Mouse (Mus musculus): ENCODE measurements around the gene Rad51c. TPM values are rescaled to one million over a fixed set of nuclear protein-coding genes. Genes with fewer than 3 reads are reported as not detected.
"Not testable (repeated sequence)": the region's sequence is repeated elsewhere in the genome, so short reads cannot be mapped to it uniquely, and the experiment has no call there.

Rad51c gene
- 0.73 and 0.85 TPM in 2 replicates for polyA plus RNA-seq (2012; rRNA removed)

- no peak for DNase-seq (ENCODE audit: low read depth, low spot score)
- WGBS, result 81% methylated on average over 27 of the region's 27 CpGs
Measured at GRCm38 (mm10) chr11:87404876-87405275, at the start of gene Rad51c, which contains the start of gene Tex14. Rad51c (minus strand) TSS chr11:87404954. Tex14 (plus strand) TSS chr11:87405065.

GRCm38 (mm10) chr11:87454035-87454690 is 49.4 kb upstream of the Rad51c start:
- DNase-seq (ENCODE audit: low read depth, low spot score), result no peak
- 77% methylated on average over 2 of the region's 2 CpGs for WGBS

GRCm38 (mm10) chr11:87453216-87454034 is 48.7 kb upstream of the Rad51c start:
- WGBS, result 9% methylated on average over 13 of the region's 13 CpGs
- DNase-seq (ENCODE audit: low read depth, low spot score), result no peak

DNA sequence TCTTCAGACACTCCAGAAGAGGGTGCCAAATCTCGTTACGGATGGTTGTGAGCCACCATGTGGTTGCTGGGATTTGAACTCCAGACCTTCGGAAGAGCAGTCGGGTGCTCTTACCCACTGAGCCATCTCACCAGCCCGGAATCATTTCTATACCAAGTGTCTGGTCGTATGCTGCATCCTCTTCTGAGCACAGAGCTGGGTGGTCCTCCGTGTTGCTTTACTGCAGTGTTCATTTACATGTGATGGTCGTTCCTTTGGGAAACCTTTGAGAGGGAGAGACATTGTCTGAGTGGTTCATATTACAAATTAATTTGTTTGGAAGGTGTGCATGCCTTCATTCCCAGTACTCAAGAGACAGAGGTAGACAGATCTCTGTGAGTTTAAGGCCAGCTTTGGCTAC is 48.0 kb upstream of the Rad51c start:
- not testable (repeated sequence) for DNase-seq (ENCODE audit: low read depth, low spot score)
- 69% methylated on average over 8 of the region's 8 CpGs for WGBS

- WGBS, result 50% methylated on average over 5 of the region's 5 CpGs
- DNase-seq (ENCODE audit: low read depth, low spot score), result not testable (repeated sequence)
Measured at GRCm38 (mm10) chr11:87449847-87450246, 45.1 kb upstream of the Rad51c start.

- 9% methylated on average over 3 of the region's 3 CpGs for WGBS
Measured at GRCm38 (mm10) chr11:87449200-87449547, 44.4 kb upstream of the Rad51c start.

DNA sequence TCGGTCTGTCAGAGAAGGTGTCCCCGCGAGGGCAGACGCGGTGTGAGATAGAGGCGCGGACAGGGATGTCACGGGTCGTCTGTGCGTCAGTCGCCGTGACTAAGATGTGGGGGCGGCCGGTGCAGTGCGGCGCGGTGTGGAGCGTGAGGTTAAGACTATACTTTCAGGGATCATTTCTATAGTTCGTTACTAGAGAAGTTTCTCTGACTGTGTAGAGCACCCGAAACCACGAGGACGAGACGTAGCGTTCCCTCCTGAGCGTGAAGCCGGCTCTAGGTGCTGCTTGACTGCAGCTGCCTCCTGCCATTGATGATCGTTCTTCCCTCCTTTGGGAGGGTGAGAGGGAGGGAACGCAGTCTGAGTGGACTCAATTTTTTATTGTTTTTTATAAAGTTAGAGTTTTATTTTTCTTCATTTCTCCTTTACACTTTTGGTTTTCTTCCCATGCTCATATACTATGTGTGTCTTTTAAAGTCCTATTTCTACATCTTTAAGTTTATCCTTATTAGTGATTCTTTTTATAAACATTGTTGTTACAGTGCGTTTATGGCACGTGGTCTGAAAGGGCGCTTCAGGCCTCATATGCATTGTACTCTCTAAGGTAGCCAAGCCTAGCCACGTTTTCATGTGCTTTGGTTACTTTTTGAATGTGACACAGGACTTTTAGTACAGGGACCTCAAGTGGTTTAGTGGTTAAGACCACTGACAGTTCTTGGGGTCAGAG is 43.9 kb upstream of the Rad51c start:
- not testable (repeated sequence) for DNase-seq (ENCODE audit: low read depth, low spot score)
- under 1% methylated on average over 6 of the region's 32 CpGs for WGBS

More at GRCm38 (mm10) chr11:87449200-87449547, 44.4 kb upstream of the Rad51c start:
- no peak for DNase-seq (ENCODE audit: low read depth, low spot score)

DNA sequence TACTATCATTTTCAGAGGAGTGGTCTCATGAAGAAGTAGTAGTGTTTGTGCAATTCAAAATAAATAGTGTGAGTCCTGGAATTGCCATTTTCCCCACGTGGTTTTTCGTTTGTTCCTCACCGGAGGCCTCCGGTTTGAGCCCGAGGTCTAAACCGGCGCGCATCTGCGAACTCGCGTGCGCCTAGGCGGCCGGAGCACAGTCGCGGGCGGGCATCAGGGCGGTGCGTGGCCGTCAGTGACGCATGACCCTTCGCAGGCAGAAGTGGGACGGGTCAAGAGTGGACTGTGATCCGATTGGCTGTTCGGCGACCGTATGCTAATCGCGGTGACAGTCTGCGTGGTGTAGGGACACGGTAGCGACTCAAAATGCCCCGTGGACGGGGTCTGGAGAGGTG is 43.3 kb upstream of the Rad51c start:
- under 1% methylated on average over 34 of the region's 34 CpGs for WGBS
- DNase-seq (ENCODE audit: low read depth, low spot score), result not testable (repeated sequence)

DNA sequence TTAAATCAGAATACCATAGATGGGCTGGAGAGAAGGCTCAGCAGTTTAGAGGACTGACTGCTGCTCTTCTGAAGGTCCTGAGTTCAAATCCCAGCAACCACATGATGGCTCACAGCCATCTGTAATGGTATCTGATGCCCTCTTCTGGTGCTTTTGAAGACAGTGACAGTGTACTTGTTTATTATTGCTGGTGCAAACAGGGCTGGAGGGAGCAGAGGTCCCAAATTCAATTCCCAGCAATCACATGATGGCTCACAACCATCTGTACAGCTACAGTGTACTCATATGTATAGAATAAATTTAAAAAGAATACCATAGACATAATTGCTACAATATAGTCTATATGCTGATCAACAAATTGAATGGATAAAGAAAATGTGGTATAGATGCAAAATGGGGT is 42.7 kb upstream of the Rad51c start:
- DNase-seq (ENCODE audit: low read depth, low spot score), result no peak

- DNase-seq (ENCODE audit: low read depth, low spot score), result no peak
- WGBS, result 86% methylated on average over 3 of the region's 3 CpGs
Measured at GRCm38 (mm10) chr11:87446159-87446558, 41.4 kb upstream of the Rad51c start.

GRCm38 (mm10) chr11:87445593-87445992 is 40.8 kb upstream of the Rad51c start:
- not testable (repeated sequence) for DNase-seq (ENCODE audit: low read depth, low spot score)
- WGBS, result 53% methylated on average over 4 of the region's 4 CpGs

GRCm38 (mm10) chr11:87444735-87445428 is 40.1 kb upstream of the Rad51c start:
- 9% methylated on average over 16 of the region's 16 CpGs for WGBS
- no peak for DNase-seq (ENCODE audit: low read depth, low spot score)

GRCm38 (mm10) chr11:87444056-87444455 is 39.3 kb upstream of the Rad51c start:
- DNase-seq (ENCODE audit: low read depth, low spot score), result not testable (repeated sequence)
- WGBS, result 52% methylated on average over 10 of the region's 10 CpGs

DNA sequence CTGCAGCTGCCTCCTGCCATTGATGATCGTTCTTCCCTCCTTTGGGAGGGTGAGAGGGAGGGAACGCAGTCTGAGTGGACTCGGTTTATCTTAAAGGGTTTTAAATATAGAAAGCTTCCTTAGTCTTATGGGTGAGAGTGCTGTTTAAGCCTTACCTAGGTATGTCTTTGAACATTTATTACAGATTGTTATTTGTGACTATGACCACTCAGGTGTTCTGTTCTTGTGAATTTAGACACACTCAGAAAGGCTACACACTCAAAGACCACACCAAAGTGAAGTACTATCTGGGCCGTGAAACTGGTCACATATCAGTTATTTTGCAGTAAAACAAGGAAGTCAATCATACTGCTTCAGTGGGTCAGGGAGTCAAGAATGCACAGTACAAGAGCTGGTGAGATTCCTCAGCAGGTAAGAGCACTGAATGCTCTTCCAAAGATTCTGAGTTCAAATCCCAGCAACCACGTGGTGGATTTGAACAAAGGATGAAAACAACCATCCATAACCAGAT is 38.7 kb upstream of the Rad51c start:
- 0% methylated on average over 5 of the region's 5 CpGs for WGBS
- no peak for DNase-seq (ENCODE audit: low read depth, low spot score)

DNA sequence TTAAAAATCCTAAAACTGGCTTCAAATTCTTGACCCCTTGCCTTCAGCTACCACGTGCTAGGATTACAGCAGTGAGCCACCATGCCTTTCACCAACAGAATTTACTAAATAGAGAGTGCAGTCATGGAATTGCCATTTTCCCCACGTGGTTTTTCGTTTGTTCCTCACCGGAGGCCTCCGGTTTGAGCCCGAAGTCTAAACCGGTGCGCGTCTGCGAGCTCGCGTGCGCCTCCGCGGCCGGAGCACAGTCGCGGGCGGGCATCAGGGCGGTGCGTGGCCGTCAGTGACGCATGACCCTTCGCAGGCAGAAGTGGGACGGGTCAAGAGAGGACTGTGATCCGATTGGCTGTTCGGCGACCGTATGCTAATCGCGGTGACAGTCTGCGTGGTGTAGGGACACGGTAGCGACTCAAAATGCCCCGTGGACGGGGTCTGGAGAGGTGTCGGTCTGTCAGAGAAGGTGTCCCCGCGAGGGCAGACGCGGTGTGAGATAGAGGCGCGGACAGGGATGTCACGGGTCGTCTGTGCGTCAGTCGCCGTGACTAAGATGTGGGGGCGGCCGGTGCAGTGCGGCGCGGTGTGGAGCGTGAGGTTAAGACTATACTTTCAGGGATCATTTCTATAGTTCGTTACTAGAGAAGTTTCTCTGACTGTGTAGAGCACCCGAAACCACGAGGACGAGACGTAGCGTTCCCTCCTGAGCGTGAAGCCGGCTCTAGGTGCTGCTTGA is 38.1 kb upstream of the Rad51c start:
- under 1% methylated on average over 34 of the region's 62 CpGs for WGBS
- not testable (repeated sequence) for DNase-seq (ENCODE audit: low read depth, low spot score)

- no peak for DNase-seq (ENCODE audit: low read depth, low spot score)
Measured at GRCm38 (mm10) chr11:87439796-87440420, 35.2 kb upstream of the Rad51c start.

GRCm38 (mm10) chr11:87436326-87437232 is 31.8 kb upstream of the Rad51c start:
- WGBS, result 35% methylated on average over 5 of the region's 5 CpGs
- DNase-seq (ENCODE audit: low read depth, low spot score), result no peak

More at GRCm38 (mm10) chr11:87439796-87440420, 35.2 kb upstream of the Rad51c start:
- WGBS, result 85% methylated on average over 10 of the region's 10 CpGs
